ENCODE assay signal across 28 mouse cellular contexts in the genomic region with DNA sequence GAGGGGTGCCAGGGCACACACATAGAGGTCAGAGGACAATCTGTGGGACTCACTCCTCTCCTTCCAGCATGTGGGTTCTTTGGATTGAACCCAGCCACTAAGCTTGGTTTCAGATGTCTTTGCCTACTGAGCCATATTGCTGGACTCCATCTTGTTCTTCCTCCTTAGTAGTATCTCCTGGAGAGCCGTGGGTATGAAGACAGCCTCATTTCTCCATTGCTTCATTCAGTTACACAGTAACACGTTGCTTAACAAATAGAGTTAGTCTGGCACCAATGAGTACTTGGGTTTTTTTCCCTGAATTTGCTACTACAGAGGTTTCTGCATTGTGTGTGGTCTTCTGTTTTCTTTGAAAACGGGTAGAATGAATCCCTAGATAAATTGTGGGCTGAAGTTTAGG. TPM values are rescaled to one million over a fixed set of nuclear protein-coding genes. Genes with fewer than 3 reads are reported as not detected.
DNase-seq lines count a peak whose midpoint lies in the region; ATAC-seq and TF ChIP-seq lines count a peak whose summit lies in the region.
"Had no signal": no experiment of that assay in that cellular context is flagged by ENCODE, and none has a peak within 500 bp of the region (broad histone marks: within the 10 kb centered on the region; RNA-seq: fewer than 3 reads in every experiment).

No protein-coding gene starts in this region.

- no peak overlapping the region for H3K9ac ChIP-seq in liver, adult 2 months (ENCODE audit: low read depth, low read length)
- no peak overlapping the region for H3K9ac ChIP-seq in liver, embryonic 11.5 days (ENCODE audit: low read depth, low read length)
- no peak overlapping the region for H3K9ac ChIP-seq in lung, postnatal 0 days (replicated peaks; ENCODE audit: low read depth)
- H3K9ac ChIP-seq: embryonic facial prominence, embryonic 13.5 days; embryonic facial prominence, embryonic 15.5 days; forebrain, embryonic 12.5 days had no signal

- H3K36me3 ChIP-seq in liver, adult 2 months (ENCODE audit: control insufficient read depth, insufficient read depth, low read length), result no peaks in the 10 kb centered on the region
- H3K36me3 ChIP-seq in liver, embryonic 11.5 days (ENCODE audit: control insufficient read depth, insufficient read depth, low read length), result no peaks in the 10 kb centered on the region
- H3K36me3 ChIP-seq in lung, postnatal 0 days (ENCODE audit: insufficient read depth, low read length), result no peaks in the 10 kb centered on the region
- H3K36me3 ChIP-seq: embryonic facial prominence, embryonic 13.5 days; embryonic facial prominence, embryonic 15.5 days; forebrain, embryonic 10.5 days; forebrain, embryonic 12.5 days; G1E had no signal

- ATAC-seq in liver, embryonic 11.5 days (replicated peaks; ENCODE audit: low FRiP score), result no peak
- ATAC-seq in lung, postnatal 0 days, result no peak
- peak; percentile 70 for ATAC-seq in megakaryocyte progenitor cell, adult 5-6 weeks (replicated peaks; ENCODE audit: poor library complexity)
- ATAC-seq: activated CD4-positive, CD25-positive, alpha-beta regulatory T cell, adult 4 months; CD4-positive, CD25-positive, alpha-beta regulatory T cell, adult 4 months; forebrain, embryonic 14.5 days; forebrain, embryonic 16.5 days; Patski had no signal

- DNase-seq in liver, adult 2 months (ENCODE audit: extremely low read depth, low read depth, low spot score), result peak; percentile 62
- no peak for DNase-seq in liver, embryonic 11.5 days (ENCODE audit: low spot score)
- DNase-seq in lung, postnatal 0 days (ENCODE audit: low spot score), result peak; percentile 30
- no peak for DNase-seq in lung, postnatal 36 days
- no peak for DNase-seq in layer of hippocampus, adult 11-12 months (ENCODE audit: low spot score)
- DNase-seq: adrenal gland, adult 8-10 months; adrenal gland, postnatal 25 days; B cell, adult 2 months; cerebellum, adult 11 months; cerebellum, adult 18-20 months; cerebellum, adult 8-10 months; cerebellum, adult 9-11 months; cerebellum, postnatal 14 days; cerebellum, postnatal 36 days; embryo, embryonic 11 days had no signal

- H3K9me3 ChIP-seq in liver, embryonic 11.5 days (ENCODE audit: control insufficient read depth, low read length), result no peaks in the 10 kb centered on the region
- no peaks in the 10 kb centered on the region for H3K9me3 ChIP-seq in lung, postnatal 0 days (ENCODE audit: low read length)
- H3K9me3 ChIP-seq: embryonic facial prominence, embryonic 13.5 days; embryonic facial prominence, embryonic 15.5 days; forebrain, embryonic 10.5 days; forebrain, embryonic 12.5 days had no signal

- no peak for TF ChIP-seq CTCF in liver, adult 2 months (IDR thresholded peaks at IDR 0.05; ENCODE audit: low read depth, low read length)
- no peak for TF ChIP-seq CTCF in lung, postnatal 0 days (IDR thresholded peaks at IDR 0.05)

- TF ChIP-seq EP300 in lung, postnatal 0 days (IDR thresholded peaks at IDR 0.05), result no peak

- no peak overlapping the region for H3K4me2 ChIP-seq in liver, embryonic 11.5 days
- no peak overlapping the region for H3K4me2 ChIP-seq in lung, postnatal 0 days (replicated peaks; ENCODE audit: low read depth, low read length)
- H3K4me2 ChIP-seq: embryonic facial prominence, embryonic 13.5 days; embryonic facial prominence, embryonic 15.5 days; forebrain, embryonic 12.5 days had no signal

- no peak overlapping the region for H3K27ac ChIP-seq in liver, adult 2 months (replicated peaks; ENCODE audit: insufficient read depth, low read depth, low read length)
- no peak overlapping the region for H3K27ac ChIP-seq in liver, embryonic 11.5 days (ENCODE audit: low read depth, low read length)
- no peak overlapping the region for H3K27ac ChIP-seq in lung, postnatal 0 days (ENCODE audit: low read length)
- H3K27ac ChIP-seq: embryonic facial prominence, embryonic 13.5 days; embryonic facial prominence, embryonic 15.5 days; forebrain, embryonic 10.5 days; forebrain, embryonic 12.5 days had no signal

- no peaks in the 10 kb centered on the region for H3K27me3 ChIP-seq in liver, adult 2 months (ENCODE audit: control insufficient read depth, insufficient read depth, low read length)
- no peaks in the 10 kb centered on the region for H3K27me3 ChIP-seq in liver, embryonic 11.5 days (replicated peaks; ENCODE audit: control insufficient read depth, insufficient read depth, low read length)
- no peaks in the 10 kb centered on the region for H3K27me3 ChIP-seq in lung, postnatal 0 days (replicated peaks; ENCODE audit: insufficient read depth, low read length)
- H3K27me3 ChIP-seq: embryonic facial prominence, embryonic 13.5 days; embryonic facial prominence, embryonic 15.5 days; forebrain, embryonic 12.5 days; Patski had no signal

- 19% methylated on average over 3 of the region's 3 CpGs for WGBS in liver, adult 2 months
- WGBS in liver, embryonic 11.5 days, result 57% methylated on average over 3 of the region's 3 CpGs
- 41% methylated on average over 3 of the region's 3 CpGs for WGBS in lung, postnatal 0 days

- peaks cover 7% of the 10 kb centered on the region; the same call in 1 of the 2 replicates for H3K4me1 ChIP-seq in liver, adult 2 months (ENCODE audit: control insufficient read depth, insufficient read depth, low read length)
- no peaks in the 10 kb centered on the region for H3K4me1 ChIP-seq in liver, embryonic 11.5 days (replicated peaks; ENCODE audit: control insufficient read depth, insufficient read depth, low read length)
- no peaks in the 10 kb centered on the region; the same call in 1 of the 2 replicates for H3K4me1 ChIP-seq in lung, postnatal 0 days (ENCODE audit: insufficient read depth, low read depth, low read length)
- H3K4me1 ChIP-seq: forebrain, embryonic 10.5 days; forebrain, embryonic 12.5 days had no signal

- H3K4me3 ChIP-seq in liver, adult 2 months (ENCODE audit: insufficient read depth, low read depth, low read length), result no peak overlapping the region
- H3K4me3 ChIP-seq in liver, embryonic 11.5 days (ENCODE audit: low read depth, low read length), result no peak overlapping the region
- no peak overlapping the region for H3K4me3 ChIP-seq in lung, postnatal 0 days (ENCODE audit: low read depth, low read length)
- H3K4me3 ChIP-seq: embryonic facial prominence, embryonic 13.5 days; embryonic facial prominence, embryonic 15.5 days; erythroblast, embryonic 14.5 days; forebrain, embryonic 10.5 days; forebrain, embryonic 12.5 days had no signal

- TF ChIP-seq POLR2A in liver, adult 2 months (IDR thresholded peaks at IDR 0.05; ENCODE audit: extremely low read depth, insufficient read depth, low read length), result no peak

- no peaks in the 10 kb centered on the region for H3K79me2 ChIP-seq in liver, adult 2 months (ENCODE audit: control insufficient read depth, insufficient read depth, low read length)

RNA-seq across cellular contexts. Expression of gene Vwf, which starts 20.5 kb away (rescaled TPM):
- 4.9 and 6.8 TPM in 2 replicates for total RNA-seq in liver, adult 2 months (2014; rRNA removed)
- 9.0 and 10.9 TPM in 2 replicates for polyA plus RNA-seq in liver, adult 2 months (2012; rRNA removed)
- 25.3 and 32.4 TPM in 2 replicates for polyA plus RNA-seq in liver, embryonic 11.5 days (2014; fragmentation: Nextera tagmentation; extraction: Ambion mirVana)
- 42.4 and 55.6 TPM in 2 replicates for polyA plus RNA-seq in lung, postnatal 0 days (2015; fragmentation: Nextera tagmentation; extraction: Ambion mirVana)
- 2.4 and 2.6 TPM in 2 replicates for total RNA-seq in megakaryocyte progenitor cell, adult 5-6 weeks (2015)
- 0.08 and 0.47 TPM in 2 replicates for total RNA-seq in megakaryocyte progenitor cell, adult 5-6 weeks (2017)
- total RNA-seq: CH12.LX had no signal
- polyA plus RNA-seq: CD4-positive, CD25-positive, alpha-beta regulatory T cell, adult 4 months had no signal

RNA-seq across cellular contexts. Expression of gene Cd9, which starts 31.5 kb away (rescaled TPM):
- 17.4 and 19.1 TPM in 2 replicates for total RNA-seq in liver, adult 2 months (2014; rRNA removed)
- polyA plus RNA-seq in liver, adult 2 months (2012; rRNA removed), result 17.9 and 33.7 TPM in 2 replicates
- polyA plus RNA-seq in liver, embryonic 11.5 days (2014; fragmentation: Nextera tagmentation; extraction: Ambion mirVana), result 111 and 113 TPM in 2 replicates
- 962 and 974 TPM in 2 replicates for polyA plus RNA-seq in lung, postnatal 0 days (2015; fragmentation: Nextera tagmentation; extraction: Ambion mirVana)
- 41.0 and 50.9 TPM in 2 replicates for total RNA-seq in megakaryocyte progenitor cell, adult 5-6 weeks (2015)
- total RNA-seq in megakaryocyte progenitor cell, adult 5-6 weeks (2017), result 31.0 and 38.7 TPM in 2 replicates
- total RNA-seq: G1E had no signal
- polyA plus RNA-seq: erythroblast, embryonic 14.5 days; G1E had no signal

Comparison
In these comparisons a context has a peak if more than half of its experiments do, and no peak if none do; other contexts are left out.
1. DNase-seq: peak in liver, adult 2 months (single experiment) and lung, postnatal 0 days (single experiment); none in liver, embryonic 11.5 days (single experiment), lung, postnatal 36 days (single experiment) and layer of hippocampus, adult 11-12 months (single experiment).